Mouse (Mus musculus): ENCODE measurements around the gene Cnnm2. TPM values are rescaled to one million over a fixed set of nuclear protein-coding genes. Genes with fewer than 3 reads are reported as not detected.
"Not testable (repeated sequence)": the region's sequence is repeated elsewhere in the genome, so short reads cannot be mapped to it uniquely, and the experiment has no call there.

Cnnm2 gene
- polyA plus RNA-seq, 1 experiment from 2014 or later: 6.5 TPM

DNA sequence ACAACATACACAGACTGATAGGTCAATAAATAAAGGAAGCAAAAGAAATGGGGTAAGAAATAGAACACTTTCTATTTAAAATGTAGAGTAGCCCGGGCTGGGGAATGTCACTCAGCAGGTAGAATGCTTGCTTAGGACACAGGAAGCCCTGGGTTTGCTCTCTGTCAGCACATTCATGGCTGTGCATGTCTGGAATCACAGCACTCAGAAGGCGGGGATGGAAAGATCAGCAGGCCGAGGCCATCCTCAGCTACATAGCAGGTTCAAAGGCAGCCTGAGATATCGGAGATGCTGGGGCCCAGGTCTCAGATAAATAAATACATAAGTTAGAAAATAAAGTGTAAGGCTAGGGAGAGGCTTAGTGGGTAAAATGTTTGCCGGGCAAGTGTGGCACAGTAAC lies 9.2 kb upstream of the Cnnm2 start:
- 79% methylated on average over 5 of the region's 5 CpGs for WGBS
- no peak overlapping the region for H3K4me2 ChIP-seq (replicated peaks; ENCODE audit: low read depth)

DNA sequence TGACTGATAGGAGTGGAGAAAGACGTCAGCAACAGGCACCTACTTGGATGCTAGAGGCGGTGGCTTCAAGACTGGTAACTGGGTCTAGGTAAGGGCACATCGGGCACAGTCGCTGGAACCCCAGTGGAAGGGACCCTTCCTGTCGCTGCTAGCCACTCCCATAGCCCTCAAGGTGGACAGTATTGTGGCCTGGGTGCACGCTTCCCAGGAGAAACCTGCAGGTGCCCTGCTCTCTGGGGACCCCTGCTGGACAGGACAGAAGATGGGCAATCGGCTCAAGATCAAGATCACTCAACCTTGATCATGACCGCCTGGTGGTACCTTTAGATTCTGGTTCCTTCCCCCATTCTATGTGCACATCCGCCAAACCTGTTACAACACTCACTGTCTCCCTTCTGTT lies 6.3 kb upstream of the Cnnm2 start:
- TF ChIP-seq CTCF (IDR thresholded peaks at IDR 0.05; ENCODE audit: low read depth): peak; percentile 88
- H3K9ac ChIP-seq (ENCODE audit: low read depth, low read length): no peak overlapping the region
- ATAC-seq: no peak
- H3K36me3 ChIP-seq (ENCODE audit: control insufficient read depth, insufficient read depth): no peaks in the 10 kb centered on the region
- no peaks in the 10 kb centered on the region for H3K4me1 ChIP-seq (replicated peaks; ENCODE audit: control insufficient read depth, insufficient read depth, low read length)
- no peak overlapping the region for H3K4me2 ChIP-seq (replicated peaks; ENCODE audit: low read depth)
- 48% methylated on average over 9 of the region's 9 CpGs for WGBS
- H3K27me3 ChIP-seq (replicated peaks; ENCODE audit: control insufficient read depth, insufficient read depth, low read length): no peaks in the 10 kb centered on the region
- H3K4me3 ChIP-seq (ENCODE audit: low read depth, low read length): no peak overlapping the region
- no peaks in the 10 kb centered on the region for H3K9me3 ChIP-seq (ENCODE audit: control insufficient read depth)
- no peak overlapping the region for H3K27ac ChIP-seq (ENCODE audit: low read depth, low read length)

More for the DNA sequence above, 9.2 kb upstream of the Cnnm2 start:
- Histone ChIP-seq H3K9me3 (ENCODE audit: control insufficient read depth) (no peaks in the 10 kb centered on the region), H3K27me3 (replicated peaks; ENCODE audit: control insufficient read depth, insufficient read depth, low read length) (no peaks in the 10 kb centered on the region), H3K4me1 (replicated peaks; ENCODE audit: control insufficient read depth, insufficient read depth, low read length) (no peaks in the 10 kb centered on the region), H3K4me3 (ENCODE audit: low read depth, low read length) (no peak overlapping the region), H3K36me3 (ENCODE audit: control insufficient read depth, insufficient read depth) (no peaks in the 10 kb centered on the region), H3K27ac (ENCODE audit: low read depth, low read length) (no peak overlapping the region), H3K9ac (ENCODE audit: low read depth, low read length) (no peak overlapping the region)
- TF ChIP-seq CTCF (IDR thresholded peaks at IDR 0.05; ENCODE audit: low read depth): no peak
- no peak for ATAC-seq

DNA sequence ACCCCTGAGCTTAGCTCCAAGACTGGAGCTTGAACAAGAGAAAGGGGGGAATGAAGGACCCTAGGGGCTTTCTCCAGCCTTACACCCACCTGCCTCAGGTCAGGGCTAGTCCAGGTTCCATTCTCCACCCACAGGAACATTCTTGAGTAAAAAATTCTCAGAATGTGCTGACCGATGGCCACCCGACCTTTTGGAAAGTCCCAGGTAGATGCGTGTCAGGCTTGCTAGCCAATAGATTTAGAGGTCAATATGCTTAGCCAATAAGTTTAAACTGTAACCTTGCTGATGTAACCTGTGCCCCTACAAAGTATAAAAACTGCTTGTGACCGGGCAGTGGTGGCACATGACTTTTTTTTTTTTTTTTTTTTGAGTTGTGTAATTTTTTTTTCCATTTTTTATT lies 5.2 kb upstream of the Cnnm2 start:
- Histone ChIP-seq H3K9ac (ENCODE audit: low read depth, low read length) (no peak overlapping the region), H3K9me3 (ENCODE audit: control insufficient read depth) (no peaks in the 10 kb centered on the region), H3K4me3 (ENCODE audit: low read depth, low read length) (no peak overlapping the region), H3K27ac (ENCODE audit: low read depth, low read length) (no peak overlapping the region), H3K4me2 (replicated peaks; ENCODE audit: low read depth) (no peak overlapping the region), H3K27me3 (replicated peaks; ENCODE audit: control insufficient read depth, insufficient read depth, low read length) (no peaks in the 10 kb centered on the region), H3K36me3 (ENCODE audit: control insufficient read depth, insufficient read depth) (no peaks in the 10 kb centered on the region), H3K4me1 (replicated peaks; ENCODE audit: control insufficient read depth, insufficient read depth, low read length) (no peaks in the 10 kb centered on the region)
- ATAC-seq: no peak
- WGBS: 78% methylated on average over 4 of the region's 4 CpGs
- TF ChIP-seq CTCF (IDR thresholded peaks at IDR 0.05; ENCODE audit: low read depth): no peak

DNA sequence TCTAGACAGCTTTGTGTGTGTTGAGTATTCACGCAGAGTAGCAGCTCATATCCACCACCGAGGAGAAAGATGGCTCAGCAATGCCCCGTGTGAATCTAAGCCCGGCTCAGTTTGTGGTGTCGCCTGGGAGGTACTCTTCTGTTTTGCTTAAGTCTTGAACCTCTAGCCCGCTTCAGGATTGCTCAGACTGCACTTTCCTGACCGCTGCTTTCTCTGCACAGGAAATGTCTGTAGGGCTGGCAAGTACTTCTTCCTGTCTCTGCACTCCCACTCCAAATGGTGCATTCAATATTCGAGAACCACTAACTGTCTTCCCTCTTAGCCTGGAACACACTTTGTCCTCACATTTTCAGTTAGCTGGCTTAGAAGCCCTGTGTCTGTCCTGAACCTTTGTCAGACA lies 2.3 kb upstream of the Cnnm2 start:
- TF ChIP-seq CTCF (IDR thresholded peaks at IDR 0.05; ENCODE audit: low read depth): no peak
- ATAC-seq: no peak

DNA sequence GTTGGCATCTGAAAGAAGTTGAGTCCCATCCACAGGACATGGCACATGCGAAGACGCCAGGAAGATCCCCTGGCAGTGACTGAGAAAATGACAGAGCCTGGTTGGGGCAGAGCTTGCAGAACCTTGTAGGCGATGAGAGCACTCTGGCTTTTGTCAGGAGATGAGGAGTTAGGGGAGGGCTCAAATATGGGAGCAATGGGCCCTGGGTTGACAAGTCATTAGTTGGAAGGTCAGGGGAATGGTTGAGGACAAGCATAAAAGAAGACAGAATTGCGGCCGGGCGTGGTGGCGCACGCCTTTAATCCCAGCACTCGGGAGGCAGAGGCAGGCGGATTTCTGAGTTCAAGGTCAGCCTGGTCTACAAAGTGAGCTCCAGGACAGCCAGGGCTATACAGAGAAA lies 1.5 kb upstream of the Cnnm2 start:
- not testable (repeated sequence) for H3K4me3 ChIP-seq (ENCODE audit: low read depth, low read length); ATAC-seq; H3K27ac ChIP-seq (ENCODE audit: low read depth, low read length); H3K36me3 ChIP-seq (ENCODE audit: control insufficient read depth, insufficient read depth); H3K9ac ChIP-seq (ENCODE audit: low read depth, low read length); H3K9me3 ChIP-seq (ENCODE audit: control insufficient read depth); H3K4me2 ChIP-seq (replicated peaks; ENCODE audit: low read depth); H3K27me3 ChIP-seq (replicated peaks; ENCODE audit: control insufficient read depth, insufficient read depth, low read length)
- 0 out of 2 replicates have a peak, but pooled peaks cover 12% of the 10 kb centered on the region for H3K4me1 ChIP-seq (replicated peaks; ENCODE audit: control insufficient read depth, insufficient read depth, low read length)
- WGBS: 86% methylated on average over 10 of the region's 10 CpGs

More for the DNA sequence above, 2.3 kb upstream of the Cnnm2 start:
- Histone ChIP-seq H3K4me3 (ENCODE audit: low read depth, low read length) (no peak overlapping the region), H3K4me1 (replicated peaks; ENCODE audit: control insufficient read depth, insufficient read depth, low read length) (0 out of 2 replicates have a peak, but pooled peaks cover 11% of the 10 kb centered on the region), H3K27ac (ENCODE audit: low read depth, low read length) (no peak overlapping the region), H3K9me3 (ENCODE audit: control insufficient read depth) (no peaks in the 10 kb centered on the region), H3K36me3 (ENCODE audit: control insufficient read depth, insufficient read depth) (no peaks in the 10 kb centered on the region), H3K27me3 (replicated peaks; ENCODE audit: control insufficient read depth, insufficient read depth, low read length) (peaks cover 8% of the 10 kb centered on the region; the same call in 1 of the 2 replicates), H3K4me2 (replicated peaks; ENCODE audit: low read depth) (no peak overlapping the region), H3K9ac (ENCODE audit: low read depth, low read length) (no peak overlapping the region)
- WGBS: 57% methylated on average over 8 of the region's 8 CpGs

DNA sequence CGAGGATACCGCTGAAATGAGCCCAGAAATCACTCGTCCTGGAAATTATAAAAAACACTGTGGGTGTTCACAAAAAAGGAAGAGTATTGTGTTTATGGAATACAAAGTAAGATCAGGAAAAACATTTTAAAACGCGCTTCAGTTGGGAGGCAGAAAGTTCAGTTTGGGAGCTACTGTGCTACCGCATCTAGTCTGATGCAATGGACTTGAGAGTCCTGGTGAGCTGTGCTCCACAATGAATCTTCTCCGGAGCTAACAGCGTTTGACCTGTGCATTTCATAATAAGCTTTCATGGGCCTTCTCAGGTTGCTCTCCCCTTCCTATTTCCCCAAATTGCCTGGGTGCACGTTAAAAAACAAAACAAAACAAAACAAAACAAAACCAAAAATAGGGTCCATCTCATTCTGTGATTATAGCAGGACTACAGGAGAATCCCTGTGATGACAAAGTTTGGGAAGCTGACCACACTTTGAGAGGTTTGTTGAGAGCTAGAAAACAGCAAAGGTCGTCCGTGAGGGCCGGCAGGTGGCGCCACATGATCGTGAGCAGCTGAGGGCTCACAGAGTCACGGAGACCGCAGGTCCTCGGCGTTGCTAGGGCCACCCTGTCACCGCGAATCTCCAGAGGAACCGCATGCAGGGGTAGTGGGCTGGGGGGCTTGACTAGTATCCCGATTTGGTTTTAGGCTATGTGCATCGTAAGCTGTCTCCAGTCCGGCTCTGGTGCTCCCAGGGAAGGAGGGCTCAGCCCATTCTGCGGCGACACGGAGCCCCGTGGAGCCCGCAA lies 828 bp upstream of the Cnnm2 start:
- peak; percentile 98 for TF ChIP-seq CTCF (IDR thresholded peaks at IDR 0.05; ENCODE audit: low read depth)
- WGBS: 16% methylated on average over 29 of the region's 29 CpGs
- H3K9ac ChIP-seq (ENCODE audit: low read depth, low read length): no peak overlapping the region
- peak; percentile 79 for ATAC-seq
- peak overlapping the region; percentile 89 for H3K4me3 ChIP-seq (ENCODE audit: low read depth, low read length)
- H3K9me3 ChIP-seq (ENCODE audit: control insufficient read depth): no peaks in the 10 kb centered on the region
- H3K27me3 ChIP-seq (replicated peaks; ENCODE audit: control insufficient read depth, insufficient read depth, low read length): peaks cover 8% of the 10 kb centered on the region; the same call in 1 of the 2 replicates
- 0 out of 2 replicates have a peak, but pooled peaks cover 12% of the 10 kb centered on the region for H3K4me1 ChIP-seq (replicated peaks; ENCODE audit: control insufficient read depth, insufficient read depth, low read length)
- peak overlapping the region; percentile 98 for H3K4me2 ChIP-seq (replicated peaks; ENCODE audit: low read depth)
- no peaks in the 10 kb centered on the region for H3K36me3 ChIP-seq (ENCODE audit: control insufficient read depth, insufficient read depth)
- H3K27ac ChIP-seq (ENCODE audit: low read depth, low read length): peak overlapping the region; percentile 69
